Mouse (Mus musculus) testis, postnatal 14 days (tissue): ENCODE measurements around the gene Rnf169.
A peak's percentile ranks its signal among the peaks of the same experiment; 100 is the strongest.
"Not testable (repeated sequence)": the region's sequence is repeated elsewhere in the genome, so short reads cannot be mapped to it uniquely, and the experiment has no call there.

Source experiments
- DNase-seq: peaks from one replicate; pipeline ENCODE4 v3.0.0; 2021; ENCODE audit warnings: low spot score

Gene Rnf169

GRCm38 (mm10) chr7:99979546-99980131 is 609 bp downstream of the Rnf169 start:
- DNase-seq: peak; percentile 84

GRCm38 (mm10) chr7:99979081-99979480 is 1.2 kb downstream of the Rnf169 start:
- DNase-seq: no peak

DNA sequence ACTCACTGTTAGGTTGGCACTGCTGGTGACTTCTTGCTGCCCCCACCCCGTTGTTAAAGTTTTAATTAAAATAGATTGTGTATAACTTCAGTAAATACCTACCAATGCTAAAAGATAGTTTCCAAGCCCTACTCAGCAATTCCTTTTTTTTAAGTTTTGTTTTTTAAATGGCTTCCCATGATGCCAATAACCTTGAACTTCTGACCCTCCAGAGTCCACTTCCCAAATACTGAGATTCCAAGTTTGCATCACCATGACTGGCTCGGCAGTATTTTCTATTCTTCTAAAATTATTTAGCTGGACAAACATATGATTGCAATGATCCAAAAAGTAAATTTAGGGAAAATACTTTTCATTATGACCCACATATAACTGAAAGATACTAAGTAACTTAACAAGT is 2.2 kb downstream of the Rnf169 start:
- no peak for DNase-seq

- DNase-seq: no peak
Observed at GRCm38 (mm10) chr7:99975819-99976575, 4.3 kb downstream of the Rnf169 start.

DNA sequence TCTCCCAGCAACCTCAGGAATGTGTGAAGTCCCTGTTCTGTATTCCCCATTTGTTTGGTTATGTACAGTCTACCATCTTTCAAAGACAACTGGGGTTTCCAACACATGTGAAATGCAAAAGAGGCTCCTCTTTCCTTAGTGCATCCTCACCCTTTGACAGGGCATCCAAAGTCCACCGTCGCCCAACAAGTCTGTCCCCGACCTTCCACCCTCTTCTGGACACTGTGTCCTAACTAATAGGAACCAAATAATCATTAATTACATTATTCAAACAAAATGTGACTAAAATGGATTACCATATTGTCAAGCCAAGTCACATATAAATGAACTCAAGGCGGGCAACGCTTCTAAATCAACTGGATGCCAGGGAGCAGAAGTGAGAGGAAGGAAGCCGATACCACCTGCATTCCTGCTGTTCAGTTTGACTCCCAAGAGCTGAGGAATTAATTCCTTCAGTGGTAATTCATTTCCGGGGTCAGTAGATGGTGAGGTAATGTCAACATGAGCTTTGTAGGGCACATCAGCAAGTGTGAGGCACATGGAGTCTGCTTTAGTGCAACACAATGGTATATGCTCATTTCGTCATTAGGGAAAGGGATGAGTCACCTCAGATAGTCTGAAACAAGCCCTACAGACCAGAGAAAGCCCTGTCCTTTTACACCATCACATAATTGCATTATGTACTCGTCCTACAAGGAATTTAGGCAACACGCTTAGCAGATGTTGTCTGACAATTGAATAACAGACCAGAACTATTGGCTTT is 5.9 kb downstream of the Rnf169 start:
- no peak for DNase-seq

DNA sequence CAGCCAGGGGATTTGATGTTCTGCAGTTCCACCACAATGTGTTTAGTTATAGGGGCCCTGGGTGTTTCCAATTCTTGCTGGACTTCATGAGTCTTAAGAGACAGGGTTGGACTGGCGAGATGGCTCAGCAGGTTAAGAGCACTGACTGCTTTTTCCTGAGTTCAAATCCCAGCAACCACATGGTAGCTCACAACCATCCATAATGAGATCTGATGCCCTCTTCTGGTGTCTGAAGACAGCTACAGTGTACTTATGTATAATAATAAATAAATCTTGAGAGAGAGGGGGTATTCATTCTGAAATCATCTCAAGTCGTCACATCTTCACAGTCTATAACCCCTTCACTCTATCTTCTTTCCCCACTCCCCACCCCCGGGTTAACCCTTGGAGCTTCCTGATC is 7.3 kb downstream of the Rnf169 start:
- not testable (repeated sequence) for DNase-seq

- DNase-seq: no peak
Observed at GRCm38 (mm10) chr7:99971926-99972325, 8.3 kb downstream of the Rnf169 start.

- no peak for DNase-seq
Observed at GRCm38 (mm10) chr7:99969151-99969550, 11.1 kb downstream of the Rnf169 start.

- DNase-seq: no peak
Observed at GRCm38 (mm10) chr7:99966011-99966721, 14.1 kb downstream of the Rnf169 start.

DNA sequence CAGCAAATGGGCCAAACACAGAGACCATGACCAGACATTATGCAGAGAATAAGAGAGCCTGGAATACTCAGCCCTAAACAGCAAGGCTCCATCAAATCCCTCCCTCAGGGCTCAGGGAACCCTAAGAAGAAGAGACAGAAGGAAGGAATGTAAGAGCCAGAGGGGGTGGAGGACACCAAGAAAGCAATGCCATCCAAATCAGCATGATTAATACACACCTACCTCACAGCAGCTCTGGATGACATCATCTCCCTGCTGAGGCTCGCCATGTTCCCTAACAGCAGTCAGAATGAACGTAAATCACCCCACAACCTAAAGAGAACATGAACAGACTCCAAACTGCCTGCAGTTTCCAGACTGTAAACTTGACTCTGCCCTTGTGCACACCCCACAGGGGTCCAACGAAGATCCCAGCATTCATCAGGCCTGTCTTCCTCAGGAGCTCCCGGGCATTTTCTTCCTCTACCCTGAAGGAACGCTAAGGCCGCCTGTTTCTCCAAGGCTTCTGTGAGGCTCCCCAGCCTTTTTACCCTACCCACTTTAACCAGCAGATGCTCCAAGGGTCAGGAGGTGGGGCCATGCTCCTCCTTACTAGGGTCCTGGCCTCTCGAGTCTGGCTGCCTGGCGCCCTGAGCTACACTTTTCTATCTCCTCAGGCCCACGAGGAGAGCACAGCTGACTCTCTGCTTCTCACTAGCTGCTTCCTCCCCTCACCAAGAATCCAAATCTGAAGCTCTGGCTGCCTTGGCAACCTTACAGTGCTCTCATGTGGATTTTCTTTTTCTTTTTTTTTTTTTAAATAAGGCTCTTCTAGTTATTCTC is 15.0 kb downstream of the Rnf169 start:
- DNase-seq: no peak

- no peak for DNase-seq
Observed at GRCm38 (mm10) chr7:99963237-99963860, 16.9 kb downstream of the Rnf169 start.

GRCm38 (mm10) chr7:99962536-99963236 is 17.6 kb downstream of the Rnf169 start:
- DNase-seq: peak; percentile 33

DNA sequence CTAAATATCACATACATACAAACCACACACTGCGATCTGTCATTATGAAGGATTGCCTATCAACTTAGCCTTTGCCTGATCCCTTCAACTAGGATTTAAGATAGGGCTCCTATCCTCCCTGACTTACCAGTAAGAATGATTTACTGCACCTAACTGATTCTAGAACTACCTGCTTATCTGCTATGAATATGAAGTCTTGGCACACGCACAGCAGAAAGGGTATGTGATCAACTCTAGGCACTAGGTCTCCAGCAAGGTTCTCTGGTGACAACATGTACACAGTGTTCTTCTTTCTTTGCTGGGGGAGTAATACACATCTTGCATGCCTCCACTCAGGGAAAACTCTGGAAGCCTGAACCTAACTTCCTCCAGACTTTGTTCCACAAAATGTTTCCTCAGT is 18.7 kb downstream of the Rnf169 start:
- DNase-seq: no peak

DNA sequence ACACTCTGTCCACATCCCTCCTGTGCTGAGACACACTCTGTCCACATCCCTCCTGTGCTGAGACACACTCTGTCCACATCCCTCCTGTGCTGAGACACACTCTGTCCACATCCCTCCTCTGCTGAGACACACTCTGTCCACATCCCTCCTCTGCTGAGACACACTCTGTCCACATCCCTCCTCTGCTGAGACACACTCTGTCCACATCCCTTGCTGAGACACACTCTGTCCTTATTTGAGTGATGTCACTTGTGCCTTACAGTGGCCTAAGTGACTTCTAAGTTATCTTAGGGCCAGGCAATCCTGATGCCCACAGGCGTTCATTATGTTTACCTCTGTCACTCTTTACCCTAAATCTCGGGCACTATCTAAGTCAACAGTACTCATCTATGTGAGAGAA is 19.7 kb downstream of the Rnf169 start:
- DNase-seq: not testable (repeated sequence)

GRCm38 (mm10) chr7:99957226-99957965 is 22.9 kb downstream of the Rnf169 start:
- no peak for DNase-seq

DNA sequence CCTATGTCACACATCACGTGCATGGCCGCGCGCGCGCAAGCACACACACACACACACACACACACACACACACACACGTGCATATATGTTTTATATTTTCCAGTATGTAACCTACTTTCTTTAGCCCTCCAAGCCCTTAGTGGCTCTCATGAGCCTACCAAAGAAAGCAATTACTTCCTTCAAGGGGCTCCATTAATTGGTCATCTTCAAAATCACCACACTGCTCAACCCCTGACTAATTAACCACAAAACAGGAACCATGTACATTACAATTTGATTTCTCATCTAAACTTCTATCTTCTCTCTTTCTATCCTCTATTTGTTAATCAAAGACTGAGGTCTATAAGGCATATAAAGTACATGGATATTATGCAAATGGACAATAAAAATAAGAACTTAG is 24.2 kb downstream of the Rnf169 start:
- no peak for DNase-seq

DNA sequence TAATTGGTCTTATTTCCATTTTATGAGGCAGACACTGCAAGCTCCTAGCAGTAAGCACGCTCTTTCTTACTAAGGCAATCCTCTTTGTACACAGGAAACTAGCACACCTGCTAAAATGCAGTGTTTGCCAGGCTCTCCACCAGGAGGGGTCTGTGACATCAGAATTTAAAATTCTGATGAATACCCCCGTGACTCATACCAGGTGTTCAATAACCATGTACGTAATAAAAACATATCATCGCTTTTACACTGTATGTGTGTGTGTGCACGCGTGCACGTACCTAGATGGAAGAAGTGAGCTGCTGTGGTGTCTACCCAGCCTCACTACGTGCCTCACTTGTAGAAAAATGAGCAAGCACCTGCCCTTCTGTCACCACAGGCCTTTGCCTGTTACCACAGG is 26.0 kb downstream of the Rnf169 start:
- DNase-seq: no peak

GRCm38 (mm10) chr7:99953442-99954098 is 26.7 kb downstream of the Rnf169 start:
- no peak for DNase-seq

DNA sequence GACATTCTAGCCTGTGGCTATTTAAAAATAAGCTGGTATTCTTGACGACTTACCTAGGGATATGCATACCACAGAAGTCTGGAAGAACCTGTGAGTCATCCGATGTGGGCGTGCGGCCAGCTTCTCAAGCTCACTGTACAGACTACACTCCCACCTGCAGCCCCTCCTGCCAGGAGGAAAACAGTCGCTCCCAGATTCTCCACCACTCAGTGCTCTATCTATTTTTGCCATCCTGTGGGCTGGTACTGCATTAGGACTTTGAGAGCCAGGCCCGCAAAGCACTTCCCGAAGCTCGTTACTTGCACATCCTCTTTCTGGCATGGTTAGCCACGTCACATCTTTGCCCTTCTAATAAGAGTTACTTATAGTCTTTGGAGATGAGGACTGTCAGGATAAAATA is 32.9 kb downstream of the Rnf169 start:
- DNase-seq: no peak
